Mouse (Mus musculus): ENCODE data around the gene Gnai2. TPM values are rescaled to one million over a fixed set of nuclear protein-coding genes. Genes with fewer than 3 reads are reported as not detected.
A peak's percentile ranks its signal among the peaks of the same experiment; 100 is the strongest.

Gnai2 gene
- polyA plus RNA-seq, 1 experiment from 2014 or later, result 265 TPM

DNA sequence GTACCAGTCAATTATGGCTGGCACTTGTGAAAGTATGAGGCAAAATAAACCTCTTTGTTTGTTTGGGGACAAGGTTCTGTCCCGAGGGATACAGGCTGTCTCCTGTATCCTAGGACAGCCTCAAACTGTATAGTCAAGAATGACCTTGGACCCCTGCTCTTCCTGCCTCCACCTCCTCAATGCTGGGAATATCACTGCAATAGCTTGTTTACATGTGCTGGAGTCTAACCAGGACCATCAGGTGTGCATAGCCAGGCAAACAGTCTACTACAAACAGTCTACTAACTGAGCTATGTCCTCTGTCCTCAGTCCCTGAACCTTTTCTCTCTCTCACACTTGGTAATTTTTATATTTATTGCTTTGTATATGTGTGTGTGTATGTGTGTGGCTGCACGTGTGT lies 18.3 kb upstream of the Gnai2 start:
- Histone ChIP-seq H3K36me3 (ENCODE audit: control insufficient read depth, insufficient read depth) (no peaks in the 10 kb centered on the region; the same call in 1 of the 2 replicates), H3K4me3 (ENCODE audit: low read depth, low read length) (no peak overlapping the region), H3K9ac (ENCODE audit: low read depth, low read length) (no peak overlapping the region), H3K4me1 (replicated peaks; ENCODE audit: control insufficient read depth, insufficient read depth, low read length) (0 out of 2 replicates have a peak, but pooled peaks cover 4% of the 10 kb centered on the region), H3K27ac (ENCODE audit: low read depth, low read length) (peak overlapping the region; percentile 76; the same call in 1 of the 2 replicates), H3K27me3 (replicated peaks; ENCODE audit: control insufficient read depth, insufficient read depth, low read length) (no peaks in the 10 kb centered on the region), H3K9me3 (ENCODE audit: control insufficient read depth) (no peaks in the 10 kb centered on the region), H3K4me2 (replicated peaks; ENCODE audit: low read depth) (no peak overlapping the region)
- WGBS, result 53% methylated on average over 2 of the region's 2 CpGs
- no peak for ATAC-seq
- no peak for TF ChIP-seq CTCF (IDR thresholded peaks at IDR 0.05; ENCODE audit: low read depth)

DNA sequence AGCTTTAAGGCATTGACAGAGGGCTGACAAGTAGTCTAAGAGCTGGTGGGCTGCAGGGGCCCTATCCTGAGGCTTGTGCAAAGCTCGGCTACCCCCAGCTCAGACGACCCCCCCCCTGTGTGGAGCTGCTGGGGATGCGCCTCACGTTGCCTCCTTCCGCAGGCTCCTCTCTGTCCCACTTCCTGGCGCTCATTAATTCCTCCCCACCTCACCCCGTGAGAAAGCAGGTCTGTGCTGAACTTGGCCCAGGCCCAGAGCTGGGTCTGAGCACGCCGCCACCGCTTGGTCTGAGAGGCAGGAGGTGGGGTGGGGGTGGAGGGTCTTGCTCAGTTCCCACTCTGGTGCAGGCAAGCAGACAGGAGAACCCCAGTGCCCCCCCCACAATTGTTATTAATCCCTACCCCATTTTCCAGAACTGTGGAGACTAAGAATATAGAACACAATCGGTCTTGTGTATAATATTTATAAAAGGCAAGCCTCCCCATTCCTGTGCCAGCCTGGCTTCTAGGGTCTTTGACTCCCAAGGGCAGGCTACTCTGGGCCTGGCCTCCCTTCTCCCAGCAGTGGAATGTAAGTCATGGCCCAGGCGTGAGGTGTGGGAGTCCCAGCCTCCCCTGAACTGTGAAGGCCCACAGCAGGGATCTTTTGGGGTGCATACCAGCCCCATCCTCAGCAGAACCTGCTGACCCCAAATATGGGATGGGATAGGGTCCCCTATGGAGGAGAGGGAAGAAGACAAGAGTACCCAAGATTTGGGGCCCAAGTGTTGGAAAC lies 15.7 kb upstream of the Gnai2 start:
- no peaks in the 10 kb centered on the region for H3K9me3 ChIP-seq (ENCODE audit: control insufficient read depth)
- no peak overlapping the region for H3K27ac ChIP-seq (ENCODE audit: low read depth, low read length)
- 58% methylated on average over 12 of the region's 12 CpGs for WGBS
- no peak for TF ChIP-seq CTCF (IDR thresholded peaks at IDR 0.05; ENCODE audit: low read depth)
- no peak overlapping the region for H3K4me3 ChIP-seq (ENCODE audit: low read depth, low read length)
- no peak overlapping the region for H3K9ac ChIP-seq (ENCODE audit: low read depth, low read length)
- no peak for ATAC-seq
- no peaks in the 10 kb centered on the region; the same call in 1 of the 2 replicates for H3K36me3 ChIP-seq (ENCODE audit: control insufficient read depth, insufficient read depth)
- H3K4me1 ChIP-seq (replicated peaks; ENCODE audit: control insufficient read depth, insufficient read depth, low read length), result no peaks in the 10 kb centered on the region
- H3K27me3 ChIP-seq (replicated peaks; ENCODE audit: control insufficient read depth, insufficient read depth, low read length), result no peaks in the 10 kb centered on the region
- H3K4me2 ChIP-seq (replicated peaks; ENCODE audit: low read depth), result no peak overlapping the region

DNA sequence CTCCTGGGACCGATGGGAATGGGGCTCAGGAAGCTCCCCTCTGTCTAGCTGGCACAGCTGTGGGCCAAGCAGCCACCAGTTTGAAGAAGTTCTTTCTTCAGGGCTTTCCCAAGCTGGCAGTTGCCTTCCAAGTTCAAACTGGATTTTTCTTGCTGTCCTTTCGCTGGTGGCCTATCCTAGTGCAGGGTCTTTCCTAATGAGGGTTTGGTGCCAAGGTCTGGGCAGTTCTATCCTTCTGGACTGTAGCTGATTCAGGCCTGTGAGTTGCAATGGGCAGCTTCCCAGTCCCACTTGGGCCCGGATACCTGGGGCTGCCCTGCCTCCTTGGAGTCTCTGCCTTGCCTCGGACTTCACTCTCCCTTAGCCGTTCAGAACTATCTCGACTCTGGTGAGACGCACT lies 15.1 kb upstream of the Gnai2 start:
- no peak overlapping the region for H3K4me3 ChIP-seq (ENCODE audit: low read depth, low read length)
- H3K27ac ChIP-seq (ENCODE audit: low read depth, low read length), result no peak overlapping the region
- H3K9ac ChIP-seq (ENCODE audit: low read depth, low read length), result no peak overlapping the region
- ATAC-seq, result no peak
- no peaks in the 10 kb centered on the region for H3K9me3 ChIP-seq (ENCODE audit: control insufficient read depth)
- 69% methylated on average over 7 of the region's 7 CpGs for WGBS
- H3K36me3 ChIP-seq (ENCODE audit: control insufficient read depth, insufficient read depth), result no peaks in the 10 kb centered on the region; the same call in 1 of the 2 replicates
- no peaks in the 10 kb centered on the region for H3K4me1 ChIP-seq (replicated peaks; ENCODE audit: control insufficient read depth, insufficient read depth, low read length)
- H3K27me3 ChIP-seq (replicated peaks; ENCODE audit: control insufficient read depth, insufficient read depth, low read length), result no peaks in the 10 kb centered on the region
- H3K4me2 ChIP-seq (replicated peaks; ENCODE audit: low read depth), result no peak overlapping the region
- TF ChIP-seq CTCF (IDR thresholded peaks at IDR 0.05; ENCODE audit: low read depth), result no peak

DNA sequence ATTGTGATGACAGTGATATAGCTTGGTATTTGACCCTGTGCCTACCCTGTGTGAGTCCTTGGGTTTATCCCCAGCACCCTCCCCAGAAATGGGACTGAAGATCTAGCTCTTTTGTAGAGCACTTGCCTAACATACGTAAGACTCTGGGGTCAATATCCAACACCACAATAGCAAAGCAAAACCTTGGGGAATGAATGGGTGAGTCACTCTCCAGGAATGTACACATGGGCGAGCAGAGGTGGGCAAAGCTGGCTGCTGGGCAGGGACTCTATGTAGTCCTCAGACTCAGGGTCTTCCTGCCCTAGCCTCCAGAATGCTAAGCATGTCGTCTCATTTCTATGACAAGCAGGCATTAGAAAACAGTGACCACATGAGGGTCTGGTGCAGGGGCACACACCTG lies 13.6 kb upstream of the Gnai2 start:
- no peak for TF ChIP-seq CTCF (IDR thresholded peaks at IDR 0.05; ENCODE audit: low read depth)
- no peak overlapping the region for H3K4me3 ChIP-seq (ENCODE audit: low read depth, low read length)
- H3K4me2 ChIP-seq (replicated peaks; ENCODE audit: low read depth), result no peak overlapping the region
- WGBS, result 47% methylated on average over 3 of the region's 3 CpGs
- no peak for ATAC-seq
- H3K27ac ChIP-seq (ENCODE audit: low read depth, low read length), result no peak overlapping the region
- H3K9ac ChIP-seq (ENCODE audit: low read depth, low read length), result no peak overlapping the region
- H3K9me3 ChIP-seq (ENCODE audit: control insufficient read depth), result no peaks in the 10 kb centered on the region
- peaks cover 3% of the 10 kb centered on the region; the same call in 1 of the 2 replicates for H3K4me1 ChIP-seq (replicated peaks; ENCODE audit: control insufficient read depth, insufficient read depth, low read length)
- H3K36me3 ChIP-seq (ENCODE audit: control insufficient read depth, insufficient read depth), result no peaks in the 10 kb centered on the region; the same call in 1 of the 2 replicates
- no peaks in the 10 kb centered on the region for H3K27me3 ChIP-seq (replicated peaks; ENCODE audit: control insufficient read depth, insufficient read depth, low read length)

DNA sequence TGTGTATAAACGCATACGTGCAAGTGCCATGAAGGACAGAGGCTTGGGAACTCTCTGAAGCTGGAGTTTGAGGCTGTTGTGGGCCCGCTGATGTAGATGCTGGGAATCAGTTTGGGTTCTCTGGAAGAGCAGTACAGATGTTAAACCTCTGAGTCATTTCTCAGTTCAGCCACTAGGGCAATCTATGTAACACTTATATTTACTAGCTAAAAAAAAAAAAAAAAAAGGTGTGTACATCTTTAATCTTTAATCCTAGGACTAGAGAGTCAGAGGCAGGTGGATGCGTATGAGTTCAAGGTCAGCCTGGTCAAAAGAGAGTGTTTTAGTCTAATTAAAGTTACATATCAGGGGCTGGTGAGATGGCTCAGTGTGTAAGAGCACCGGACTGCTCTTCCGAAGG lies 11.8 kb upstream of the Gnai2 start:
- H3K4me3 ChIP-seq (ENCODE audit: low read depth, low read length), result no peak overlapping the region
- no peak overlapping the region for H3K9ac ChIP-seq (ENCODE audit: low read depth, low read length)
- 72% methylated on average over 6 of the region's 6 CpGs for WGBS
- H3K9me3 ChIP-seq (ENCODE audit: control insufficient read depth), result no peaks in the 10 kb centered on the region
- peaks cover 3% of the 10 kb centered on the region; the same call in 1 of the 2 replicates for H3K4me1 ChIP-seq (replicated peaks; ENCODE audit: control insufficient read depth, insufficient read depth, low read length)
- H3K27me3 ChIP-seq (replicated peaks; ENCODE audit: control insufficient read depth, insufficient read depth, low read length), result no peaks in the 10 kb centered on the region
- H3K4me2 ChIP-seq (replicated peaks; ENCODE audit: low read depth), result no peak overlapping the region
- H3K36me3 ChIP-seq (ENCODE audit: control insufficient read depth, insufficient read depth), result no peaks in the 10 kb centered on the region; the same call in 1 of the 2 replicates
- H3K27ac ChIP-seq (ENCODE audit: low read depth, low read length), result no peak overlapping the region
- TF ChIP-seq CTCF (IDR thresholded peaks at IDR 0.05; ENCODE audit: low read depth), result peak; percentile 40
- no peak for ATAC-seq

DNA sequence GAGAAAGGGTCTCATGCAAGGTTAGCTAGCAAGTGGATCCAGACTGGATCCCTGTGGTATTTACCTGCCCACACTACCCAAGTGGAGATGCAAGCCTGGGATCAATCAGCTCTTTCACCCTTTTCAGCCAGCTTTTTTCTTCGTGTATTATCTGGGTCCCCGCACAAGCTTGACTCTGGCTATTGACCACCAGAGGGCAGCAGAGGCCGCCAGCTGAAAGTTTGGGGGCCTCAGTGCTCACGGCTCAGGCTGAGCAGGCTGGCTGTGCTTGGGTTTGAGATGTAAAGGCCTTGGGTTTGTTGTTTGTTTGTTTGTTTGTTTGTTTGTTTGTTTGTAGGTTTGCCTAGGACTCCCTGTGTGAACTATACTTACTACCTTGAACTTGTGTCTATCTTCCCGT lies 10.4 kb upstream of the Gnai2 start:
- H3K9me3 ChIP-seq (ENCODE audit: control insufficient read depth), result no peaks in the 10 kb centered on the region
- H3K36me3 ChIP-seq (ENCODE audit: control insufficient read depth, insufficient read depth), result no peaks in the 10 kb centered on the region
- H3K27me3 ChIP-seq (replicated peaks; ENCODE audit: control insufficient read depth, insufficient read depth, low read length), result no peaks in the 10 kb centered on the region
- H3K4me2 ChIP-seq (replicated peaks; ENCODE audit: low read depth), result peak overlapping the region; percentile 72
- 16% methylated on average over 5 of the region's 5 CpGs for WGBS
- H3K4me3 ChIP-seq (ENCODE audit: low read depth, low read length), result 0 out of 2 replicates have a peak overlapping the region, but pooled peaks have one; percentile 35
- peak; percentile 99 for TF ChIP-seq CTCF (IDR thresholded peaks at IDR 0.05; ENCODE audit: low read depth)
- H3K27ac ChIP-seq (ENCODE audit: low read depth, low read length), result peak overlapping the region; percentile 29; the same call in 1 of the 2 replicates
- peaks cover 3% of the 10 kb centered on the region; the same call in 1 of the 2 replicates for H3K4me1 ChIP-seq (replicated peaks; ENCODE audit: control insufficient read depth, insufficient read depth, low read length)
- ATAC-seq, result peak; percentile 56
- no peak overlapping the region for H3K9ac ChIP-seq (ENCODE audit: low read depth, low read length)

Measured in intestine, postnatal 0 days (tissue).